Mouse (Mus musculus) heart, postnatal 4 days (tissue): ENCODE results near the gene Lrba. TPM values are rescaled to one million over a fixed set of nuclear protein-coding genes. Genes with fewer than 3 reads are reported as not detected.

ENCODE experiments used
- DNase-seq: peaks from one replicate; pipeline ENCODE4 v3.0.0; 2021
- total RNA-seq, 2 experiments: library from RNA; stranded (reverse); gene quantifications; 2 replicates each; pipeline ENCODE4 v1.2.3; 2021

Lrba gene
- total RNA-seq, 2 experiments from 2014 or later = 17.7 to 17.8 TPM

DNA sequence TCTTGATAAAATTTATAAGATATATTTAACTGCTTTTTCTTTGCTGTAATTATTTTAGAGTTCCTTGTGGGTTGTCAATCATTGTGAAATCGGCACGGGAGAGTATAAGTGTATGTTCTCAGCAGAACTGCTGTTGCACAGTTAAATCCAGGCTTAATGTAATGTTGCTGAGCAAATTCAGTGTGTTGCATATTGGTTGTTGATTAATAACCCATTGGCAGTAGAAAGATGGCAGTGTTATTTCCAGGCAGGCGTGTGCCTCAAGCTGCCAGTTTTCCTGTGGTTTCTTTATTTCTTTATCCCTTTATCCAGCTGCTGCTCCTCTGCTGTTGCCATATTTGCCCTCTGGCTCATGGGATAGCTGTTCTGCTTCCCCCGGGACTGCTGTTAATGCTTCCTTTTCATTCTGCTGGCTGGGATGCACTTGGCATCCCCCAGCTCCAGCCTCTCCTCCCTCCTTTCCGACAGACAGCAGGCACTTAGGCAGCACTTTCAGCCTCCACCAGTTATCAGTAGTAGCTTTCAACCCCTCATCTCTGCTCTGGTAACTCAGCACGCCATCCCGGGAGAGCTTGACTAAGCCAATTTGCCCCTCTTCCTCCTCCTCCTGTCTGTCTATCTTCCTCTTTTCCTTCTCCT is 463.2 kb downstream of the Lrba start:
- peak; percentile 17 for DNase-seq

DNA sequence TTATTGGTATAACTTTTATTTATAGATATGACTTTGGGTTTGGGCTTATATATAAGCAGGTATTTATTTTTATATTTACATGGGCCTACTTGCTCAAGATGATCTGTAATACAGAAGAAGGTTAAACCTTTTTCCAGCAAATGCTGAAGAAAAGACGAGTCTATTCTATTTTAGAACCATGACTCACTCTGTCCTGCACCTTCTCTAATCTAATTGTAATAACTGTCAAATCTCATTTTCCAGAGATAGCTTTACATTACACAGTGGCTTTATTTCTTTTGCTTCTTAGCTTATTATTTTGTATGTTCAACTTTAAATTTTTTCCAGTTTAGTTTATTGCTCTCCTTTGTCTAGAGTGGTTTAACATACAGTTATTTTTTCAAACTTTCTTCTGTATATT is 464.0 kb downstream of the Lrba start:
- no peak for DNase-seq

DNA sequence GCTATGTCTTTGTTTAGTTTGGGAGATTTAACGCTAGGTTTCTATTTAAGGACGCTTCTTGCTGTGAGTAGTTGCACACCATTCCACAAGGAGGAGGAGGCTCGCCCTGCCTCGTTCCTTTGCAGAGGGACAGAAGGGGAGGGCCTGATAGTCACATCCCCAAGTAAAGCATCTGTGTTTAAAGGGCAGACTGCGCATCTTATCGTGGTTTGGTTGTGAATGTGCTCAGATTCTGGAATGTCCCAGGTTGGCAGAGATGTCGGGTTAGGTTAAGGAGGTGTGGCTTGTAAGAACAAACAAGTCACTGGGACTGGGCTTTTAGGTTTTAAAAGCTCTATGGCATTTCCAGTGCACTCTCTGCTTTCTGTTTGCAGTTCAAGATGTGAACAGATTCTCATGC is 464.8 kb downstream of the Lrba start:
- no peak for DNase-seq

DNA sequence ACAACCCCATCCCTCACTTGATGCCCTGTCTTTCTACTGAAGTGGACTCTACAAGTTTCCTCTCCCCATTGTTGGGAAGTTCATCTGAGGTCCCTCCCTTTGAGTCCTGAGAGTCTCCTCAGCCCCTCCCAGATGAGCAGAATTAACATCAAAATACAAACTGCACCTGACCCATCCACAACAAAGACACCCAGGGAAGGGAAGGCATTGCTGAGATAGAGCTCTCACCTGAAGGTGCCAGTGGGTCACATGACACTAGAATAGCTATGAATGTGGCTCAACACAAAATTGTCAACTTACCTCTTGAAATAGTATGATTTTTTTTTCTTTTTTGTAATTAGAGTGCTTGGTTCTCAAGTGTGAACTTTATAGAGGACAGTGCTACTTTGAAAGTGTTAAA is 468.3 kb downstream of the Lrba start:
- DNase-seq = no peak

DNA sequence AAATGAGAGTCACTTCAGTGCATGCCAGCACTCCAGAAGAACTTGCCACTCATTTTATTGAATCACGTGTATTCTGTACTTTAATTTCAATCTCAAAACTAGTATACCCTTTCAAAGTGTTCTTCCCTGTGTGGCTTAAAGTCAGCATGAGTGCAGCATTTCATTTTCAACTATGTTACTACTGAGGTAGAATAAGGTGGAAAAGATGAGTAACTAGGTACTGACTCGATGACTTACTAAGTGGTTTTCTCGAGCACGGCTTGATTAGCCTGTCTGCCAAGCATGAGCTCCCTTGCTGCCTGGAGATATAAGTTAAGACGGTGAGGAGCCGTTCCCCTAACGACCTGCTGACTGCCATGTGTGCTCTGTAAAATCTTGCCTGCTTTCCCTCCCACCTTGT is 469.1 kb downstream of the Lrba start:
- no peak for DNase-seq

DNA sequence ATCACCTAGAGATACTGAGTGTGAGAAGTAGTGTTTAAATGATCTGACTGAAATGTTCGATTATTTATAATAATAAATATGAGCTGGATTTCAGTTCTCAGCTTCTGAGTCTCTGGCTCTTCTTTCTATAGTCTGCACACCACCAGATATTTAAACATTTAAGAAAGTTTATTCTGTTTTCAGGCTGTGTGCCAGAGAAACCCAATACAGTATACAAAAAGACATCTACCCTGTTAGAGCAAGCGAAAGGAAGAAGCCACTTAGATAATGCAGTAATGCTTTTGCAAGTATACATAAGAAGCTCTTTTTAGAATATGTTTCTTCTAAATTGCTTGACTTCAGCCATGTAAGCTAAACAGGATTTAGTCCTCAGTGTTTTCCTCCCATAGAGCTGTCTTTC is 474.5 kb downstream of the Lrba start:
- no peak for DNase-seq

DNA sequence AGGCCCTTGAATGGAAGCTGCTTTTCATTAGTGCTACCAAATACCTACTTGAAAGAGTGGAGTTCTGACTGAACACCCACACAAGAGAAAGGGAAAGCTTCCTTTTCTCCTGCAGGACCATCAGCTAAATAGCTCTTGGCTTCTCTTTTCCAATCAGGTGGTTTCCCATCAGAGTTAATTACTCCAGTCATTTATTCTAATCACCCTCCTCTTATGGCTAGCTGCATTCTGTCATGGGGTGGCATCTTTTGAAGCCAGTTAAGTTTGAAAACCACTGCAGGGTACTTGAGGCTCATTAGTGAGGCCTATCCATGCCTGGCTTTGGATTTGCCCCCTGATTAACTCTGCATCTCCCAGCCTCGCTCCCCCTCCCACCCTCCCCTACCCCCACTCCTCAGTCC is 476.7 kb downstream of the Lrba start:
- DNase-seq = no peak

DNA sequence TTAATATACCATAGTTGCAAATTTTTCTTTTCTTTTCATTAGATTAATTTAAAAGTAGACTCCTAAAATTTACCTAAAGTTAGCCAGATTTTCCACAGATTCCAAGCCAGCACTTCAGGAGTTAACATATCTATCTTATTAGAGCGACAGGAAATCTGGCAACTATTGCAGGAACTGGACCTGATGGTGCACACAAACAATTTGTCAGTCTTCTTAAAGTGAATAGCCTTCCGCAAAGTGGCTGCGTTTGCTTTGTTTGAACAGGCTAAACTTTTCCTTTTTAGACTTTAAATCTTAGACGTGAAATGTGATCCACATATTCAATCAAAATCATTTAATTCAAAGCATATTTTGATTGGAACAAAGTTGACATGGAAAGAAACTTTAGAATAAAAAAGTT is 485.0 kb downstream of the Lrba start:
- no peak for DNase-seq

DNA sequence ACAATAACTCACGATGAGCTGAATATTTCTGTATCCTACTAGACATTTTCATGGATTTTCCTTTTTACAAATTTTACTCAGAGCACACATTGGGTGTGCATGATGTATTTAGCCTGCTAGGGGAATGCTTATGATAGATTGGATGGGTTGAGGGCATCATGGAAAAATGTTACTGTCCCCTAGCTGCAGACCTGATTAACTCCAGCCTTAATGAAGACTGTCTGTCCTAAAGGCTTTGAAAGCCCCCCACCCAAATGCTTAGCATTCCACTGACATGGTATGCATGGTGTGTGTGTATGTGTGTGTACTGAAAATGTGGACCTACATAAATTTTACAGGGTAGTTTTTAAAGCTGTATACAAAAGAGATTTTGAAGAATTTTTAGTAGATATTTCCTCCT is 487.1 kb downstream of the Lrba start:
- DNase-seq = no peak

DNA sequence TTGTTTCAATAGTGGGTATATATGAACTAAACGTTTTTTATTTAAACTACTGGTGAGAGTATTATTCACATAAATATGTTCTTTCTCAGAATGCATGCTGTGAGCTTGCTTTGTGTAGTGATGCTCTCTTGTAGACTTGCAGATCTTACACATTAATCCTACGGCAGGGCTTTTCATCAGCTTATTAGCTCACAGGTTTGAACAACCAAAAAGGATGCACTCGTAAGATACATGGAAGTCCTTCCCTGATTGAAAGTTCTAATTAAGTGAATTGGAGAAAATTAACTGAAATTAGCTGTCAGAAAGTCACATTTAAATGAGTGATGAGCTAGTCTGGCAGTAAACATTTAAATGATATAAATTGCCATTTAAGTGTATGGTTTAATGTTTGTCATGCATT is 488.3 kb downstream of the Lrba start:
- no peak for DNase-seq

DNA sequence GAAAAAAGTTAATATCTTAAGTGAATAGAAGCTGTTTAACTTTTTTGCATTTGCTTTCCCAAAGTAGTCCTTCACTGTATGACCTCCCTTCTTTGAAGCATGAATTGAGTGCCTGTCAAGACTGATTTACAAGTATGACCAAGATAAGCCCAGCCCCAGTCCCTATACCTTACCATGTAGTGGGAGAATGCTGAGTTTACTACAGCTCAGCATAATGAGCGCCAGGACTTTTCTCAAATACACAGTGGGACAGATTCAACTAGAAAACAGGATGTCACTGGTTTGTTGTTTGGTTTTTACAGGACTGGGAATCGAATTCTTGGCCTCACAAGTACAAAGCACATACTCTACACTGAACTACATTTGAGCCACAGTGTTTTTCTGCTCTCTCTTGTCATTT is 490.0 kb downstream of the Lrba start:
- DNase-seq = no peak

DNA sequence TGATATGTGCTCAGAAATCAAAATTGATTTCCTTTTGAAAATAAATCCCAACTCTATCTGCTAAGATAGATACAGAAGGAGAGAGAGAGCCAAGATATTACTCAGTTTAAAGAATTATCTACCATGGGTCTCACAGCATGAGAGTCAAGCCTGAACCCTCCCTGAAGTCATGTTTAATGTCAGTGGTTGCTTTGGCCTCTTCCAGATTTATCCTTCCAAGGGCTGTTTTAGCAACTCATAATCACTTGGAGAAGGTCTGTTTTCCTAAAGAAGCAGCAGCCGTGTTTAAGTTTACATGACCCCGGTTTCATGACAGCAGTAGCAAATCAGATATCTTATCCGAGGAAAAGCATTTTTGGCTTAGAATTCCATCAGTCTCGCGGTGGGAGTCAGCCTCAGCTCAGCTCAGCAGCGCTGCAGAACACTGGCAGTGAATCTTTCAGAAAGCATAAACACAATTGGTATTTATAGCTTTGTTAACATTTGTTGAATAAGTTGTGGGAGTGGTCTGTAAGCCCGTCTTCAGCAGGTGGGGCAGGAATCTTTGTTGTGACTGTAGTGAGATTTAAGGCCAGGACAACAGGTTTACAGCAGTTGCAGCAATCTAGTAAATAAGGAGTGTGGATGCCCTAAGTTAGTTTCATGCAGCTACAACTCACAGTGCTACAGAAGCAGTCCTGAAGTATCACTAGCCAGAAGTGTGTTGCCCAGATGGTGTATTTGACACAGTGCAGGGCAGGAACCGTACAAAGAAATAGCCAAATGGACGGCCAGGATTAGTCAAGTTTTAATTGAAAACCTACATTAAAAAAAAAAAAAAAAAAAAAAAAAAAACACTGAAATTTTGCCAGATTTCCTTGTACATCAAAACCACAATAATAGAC is 499.2 kb downstream of the Lrba start:
- no peak for DNase-seq

DNA sequence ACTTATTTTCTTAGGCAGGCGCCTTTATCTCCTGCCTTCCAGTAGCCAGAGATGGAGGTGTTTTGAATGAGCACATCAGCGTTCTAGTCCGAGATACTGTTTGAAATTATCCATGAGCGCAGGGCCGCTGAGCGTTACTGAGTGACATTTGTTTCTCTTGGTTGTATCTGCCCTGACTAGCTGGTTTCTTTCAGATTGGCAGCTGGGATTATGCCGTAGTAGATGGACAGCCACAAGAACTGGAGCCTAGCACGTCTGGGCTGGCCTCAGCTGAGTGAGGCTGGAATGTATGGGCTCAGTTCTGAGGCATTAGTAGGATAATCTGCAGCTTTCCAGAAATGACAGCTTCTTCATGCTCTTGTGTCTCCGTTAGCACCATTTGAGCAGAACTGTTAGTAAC is 500.6 kb downstream of the Lrba start:
- DNase-seq = no peak

DNA sequence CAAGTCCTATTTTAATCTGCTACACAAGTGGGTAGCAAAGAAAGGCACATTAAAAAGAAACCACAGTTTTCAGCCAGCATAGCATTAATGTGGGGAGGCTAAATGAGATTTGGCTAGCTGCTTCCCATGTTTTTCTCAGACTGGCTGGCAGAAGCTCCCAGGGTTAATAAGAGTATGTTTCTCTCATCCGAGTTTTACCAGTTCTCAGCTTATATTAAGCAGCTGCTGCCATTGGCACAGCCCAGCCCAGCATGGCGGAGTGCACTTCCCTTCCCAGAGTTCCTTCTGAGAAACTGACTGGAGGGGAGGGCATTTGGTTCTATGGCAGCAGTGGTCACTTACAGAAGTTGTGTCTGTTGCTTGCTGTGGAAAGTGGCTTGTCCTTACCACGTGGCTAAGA is 514.4 kb downstream of the Lrba start:
- DNase-seq = no peak

DNA sequence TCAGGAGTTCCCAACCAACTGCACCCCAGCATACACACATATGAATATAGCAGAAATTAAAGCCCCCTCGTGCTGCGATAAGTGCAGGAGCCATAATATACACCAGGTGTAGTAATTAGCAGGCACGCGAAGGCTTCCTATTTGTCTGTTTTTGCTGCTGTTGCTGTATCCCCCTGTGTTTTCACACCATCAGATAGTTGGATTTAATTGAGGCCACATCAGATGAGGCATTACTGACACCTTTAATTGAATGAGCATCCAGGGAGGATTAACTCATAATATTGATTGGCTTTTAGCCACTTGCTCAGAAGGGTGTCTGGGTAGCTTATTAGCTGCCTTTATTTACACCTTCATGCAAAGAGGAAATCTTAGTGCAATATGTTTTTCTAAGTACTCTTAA is 515.3 kb downstream of the Lrba start:
- DNase-seq = no peak

DNA sequence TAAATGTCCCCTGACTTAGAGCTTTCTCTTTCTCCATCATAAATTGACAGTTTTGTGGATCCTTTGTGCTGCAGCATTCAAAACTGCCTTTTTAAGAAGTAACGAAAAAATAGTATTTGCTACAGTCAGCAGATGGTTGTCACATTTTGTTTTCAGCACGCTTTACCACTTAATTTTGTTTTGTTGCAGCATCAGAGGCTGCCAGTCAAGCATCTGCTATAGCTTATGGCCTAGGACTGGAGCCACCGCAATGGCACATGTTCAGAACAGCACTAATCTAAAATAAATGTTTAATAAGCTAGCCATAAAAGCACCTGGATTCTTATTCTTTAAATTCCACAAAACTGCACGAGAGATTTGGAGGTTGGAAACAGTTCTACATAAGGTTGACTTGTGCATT is 520.9 kb downstream of the Lrba start:
- no peak for DNase-seq

DNA sequence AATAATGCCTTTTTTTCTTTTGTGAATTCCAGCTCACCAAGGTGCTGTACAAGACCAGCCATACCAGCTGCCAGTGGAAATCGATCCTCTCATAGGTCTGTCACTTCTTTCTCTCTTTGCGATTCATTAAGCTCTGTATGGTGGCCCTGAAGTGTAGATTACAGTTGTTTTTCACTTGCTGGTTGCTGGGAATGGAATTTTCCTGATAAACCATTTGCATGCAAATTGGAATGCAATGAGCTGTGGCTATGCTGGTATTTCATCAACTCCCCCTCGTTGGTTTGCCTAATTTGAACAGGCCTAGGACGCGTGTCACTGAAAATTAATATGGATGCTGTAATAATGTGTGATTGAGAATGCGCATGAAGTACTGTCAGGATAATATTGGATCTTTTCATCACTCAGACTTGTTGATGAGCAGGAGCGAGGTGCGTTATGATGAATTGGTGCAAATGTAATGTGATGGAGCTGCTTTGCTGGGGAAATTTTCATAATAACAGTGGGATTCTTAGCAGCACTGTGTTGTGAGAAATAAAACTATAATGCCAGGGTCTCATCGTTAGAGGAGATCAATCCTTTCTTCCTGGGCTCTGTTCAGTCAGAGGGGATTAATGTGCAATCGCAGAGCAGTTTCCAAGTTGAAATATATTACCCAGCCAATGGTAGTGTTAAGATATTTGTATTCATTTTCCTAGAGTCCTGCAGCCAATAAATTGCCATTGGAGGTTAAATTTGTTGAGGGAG is 521.5 kb downstream of the Lrba start:
- no peak for DNase-seq

DNA sequence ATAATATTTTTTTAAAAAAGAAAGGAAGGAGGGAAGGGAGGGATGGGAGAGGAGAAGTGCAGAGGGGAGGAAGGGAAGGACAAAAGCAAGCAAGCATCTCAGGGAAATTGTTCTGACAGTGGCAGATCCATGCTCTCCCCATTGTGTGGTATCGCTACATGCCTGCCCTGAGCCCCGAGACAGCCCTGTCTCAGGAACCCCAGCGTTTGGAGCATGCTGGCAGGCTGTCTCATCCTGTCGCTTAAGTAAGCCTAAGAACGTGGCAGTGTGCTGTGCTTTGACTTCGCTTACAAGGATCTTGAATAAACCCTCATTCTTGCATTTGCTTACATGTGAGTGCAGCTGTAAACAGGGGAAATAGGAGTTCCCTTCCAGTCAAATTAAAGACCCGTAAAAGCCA is 526.2 kb downstream of the Lrba start:
- no peak for DNase-seq

DNA sequence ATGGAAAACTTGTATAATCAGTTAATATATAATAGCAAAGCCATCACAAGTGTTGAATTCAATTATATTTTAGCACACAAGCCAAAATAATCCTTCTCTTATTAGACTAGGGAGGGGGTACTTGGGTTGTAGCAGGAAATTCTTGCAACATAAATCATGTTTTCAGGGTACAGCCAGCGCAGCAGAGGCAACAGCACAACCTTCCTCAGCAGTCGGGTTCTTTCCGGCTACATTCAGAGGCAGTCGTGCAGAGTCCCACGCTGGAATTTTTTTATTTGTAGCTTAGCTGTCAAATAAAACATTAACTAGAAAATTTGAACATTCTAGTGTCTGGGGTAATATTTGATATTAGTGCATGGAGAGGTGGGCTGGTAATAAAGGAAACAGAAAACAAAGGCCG is 529.7 kb downstream of the Lrba start:
- no peak for DNase-seq

DNA sequence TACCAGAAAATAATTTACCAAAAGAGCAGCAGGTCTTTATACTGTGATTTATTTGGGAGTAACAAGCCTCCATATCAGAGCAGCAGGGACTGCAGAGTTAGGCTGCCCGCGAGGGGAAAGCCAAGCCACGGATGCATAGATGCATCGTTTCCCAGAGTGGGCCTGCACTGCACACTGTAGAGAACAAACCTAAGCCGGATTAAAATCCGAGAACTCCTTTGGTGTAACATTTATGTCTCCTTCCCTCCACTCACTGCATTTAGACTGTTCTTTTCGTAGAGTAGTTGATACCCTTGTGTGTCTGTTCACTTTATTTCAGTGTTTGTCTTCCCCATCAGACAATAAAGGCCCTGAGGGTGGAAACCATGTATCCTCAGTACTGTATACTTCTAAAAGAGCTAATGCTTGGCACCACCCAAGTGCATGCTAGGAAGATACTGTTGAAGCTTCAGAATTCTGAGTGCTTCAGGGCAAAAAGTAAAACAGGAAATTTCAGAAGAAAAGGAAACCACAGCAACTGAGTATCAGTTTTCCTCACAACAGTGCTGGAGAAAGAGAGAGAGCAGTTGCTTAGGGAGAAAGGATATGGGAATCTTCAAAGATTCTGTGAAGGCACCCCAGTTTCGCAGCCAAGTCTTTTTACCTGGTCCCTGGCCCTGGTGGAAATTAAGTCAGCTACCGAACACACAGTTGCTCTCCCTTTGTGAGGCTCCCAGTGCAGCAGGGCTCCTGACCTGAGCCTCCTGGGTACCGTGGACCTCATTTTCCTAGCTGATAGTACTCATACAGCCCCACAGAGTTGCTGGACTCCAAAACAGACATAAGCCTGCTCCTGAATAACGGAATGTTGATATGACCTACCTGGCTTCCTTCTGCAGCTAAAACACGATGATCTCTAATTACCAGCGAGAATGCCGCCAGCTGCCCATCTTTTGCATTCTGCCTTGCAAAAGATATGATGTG is 530.4 kb downstream of the Lrba start:
- no peak for DNase-seq

DNA sequence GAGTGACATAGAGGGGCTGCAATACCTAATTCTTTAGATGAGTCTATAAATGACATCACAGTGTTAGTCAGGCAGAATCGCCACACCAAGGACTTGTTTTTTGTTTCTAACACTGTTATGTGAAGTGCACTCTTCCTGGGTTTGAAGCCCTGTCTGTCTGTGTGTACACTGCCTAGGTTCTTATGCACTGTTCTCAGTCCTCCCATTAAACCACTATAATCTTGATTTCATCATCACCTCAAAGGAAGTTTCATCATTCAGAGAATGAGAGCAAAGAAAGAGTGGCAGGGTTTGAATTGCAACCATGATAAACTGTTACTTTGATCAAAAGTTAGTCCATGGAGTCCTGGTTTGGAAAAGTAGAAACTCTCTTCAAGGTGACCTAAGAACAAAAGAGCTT is 532.1 kb downstream of the Lrba start:
- DNase-seq = no peak

DNA sequence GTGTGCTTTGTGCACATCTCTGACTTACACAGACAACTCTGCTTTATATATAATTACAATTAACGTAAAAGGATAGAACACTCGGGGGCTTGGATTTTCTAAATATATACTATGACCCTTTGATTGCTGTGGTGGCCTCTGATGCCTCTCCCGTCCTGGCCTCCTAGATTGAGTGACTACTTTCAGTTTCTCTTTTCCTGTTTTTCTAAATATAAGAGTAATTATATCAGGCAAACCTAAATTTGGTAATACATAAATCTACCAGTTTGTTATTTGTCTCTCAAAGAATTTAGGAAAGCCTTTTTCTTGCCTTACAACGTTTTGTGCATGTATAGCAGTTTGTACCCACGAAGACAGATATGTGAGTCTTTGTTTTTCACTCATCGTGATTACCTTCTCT is 534.2 kb downstream of the Lrba start:
- DNase-seq = no peak
